Mouse (Mus musculus): ENCODE measurements around the gene Slc1a7. TPM values are rescaled to one million over a fixed set of nuclear protein-coding genes. Genes with fewer than 3 reads are reported as not detected.

Gene Slc1a7
- polyA plus RNA-seq, 1 experiment from 2014 or later, result 0.10 TPM

- TF ChIP-seq CTCF (IDR thresholded peaks at IDR 0.05; ENCODE audit: low read depth) (no peak), EP300 (optimal IDR thresholded peaks at IDR 0.05) (no peak)
- WGBS, result 78% methylated on average over 5 of the region's 5 CpGs
- Histone ChIP-seq H3K9me3 (ENCODE audit: control insufficient read depth, low read length) (no peaks in the 10 kb centered on the region), H3K9ac (ENCODE audit: low read length) (no peak overlapping the region), H3K4me2 (replicated peaks; ENCODE audit: low read depth) (no peak overlapping the region), H3K4me3 (ENCODE audit: low read depth, low read length) (no peak overlapping the region), H3K4me1 (replicated peaks; ENCODE audit: control insufficient read depth, insufficient read depth) (0 out of 2 replicates have a peak, but pooled peaks cover 4% of the 10 kb centered on the region), H3K27ac (replicated peaks) (no peak overlapping the region), H3K36me3 (ENCODE audit: control insufficient read depth, insufficient read depth, low read length) (no peaks in the 10 kb centered on the region), H3K27me3 (ENCODE audit: control insufficient read depth, insufficient read depth, low read length) (no peaks in the 10 kb centered on the region)
- no peak for ATAC-seq (ENCODE audit: low FRiP score, low TSS enrichment)
- no peak for DNase-seq (ENCODE audit: low spot score)
Observed at GRCm38 (mm10) chr4:107990818-107991217, 22.7 kb downstream of the Slc1a7 start.

GRCm38 (mm10) chr4:107991879-107992278 lies 23.7 kb downstream of the Slc1a7 start:
- Histone ChIP-seq H3K4me1 (replicated peaks; ENCODE audit: control insufficient read depth, insufficient read depth) (0 out of 2 replicates have a peak, but pooled peaks cover 4% of the 10 kb centered on the region), H3K4me3 (ENCODE audit: low read depth, low read length) (no peak overlapping the region), H3K36me3 (ENCODE audit: control insufficient read depth, insufficient read depth, low read length) (no peaks in the 10 kb centered on the region), H3K9me3 (ENCODE audit: control insufficient read depth, low read length) (no peaks in the 10 kb centered on the region), H3K4me2 (replicated peaks; ENCODE audit: low read depth) (no peak overlapping the region), H3K9ac (ENCODE audit: low read length) (no peak overlapping the region), H3K27me3 (ENCODE audit: control insufficient read depth, insufficient read depth, low read length) (no peaks in the 10 kb centered on the region), H3K27ac (replicated peaks) (no peak overlapping the region)
- DNase-seq (ENCODE audit: low spot score) (no peak), ATAC-seq (ENCODE audit: low FRiP score, low TSS enrichment) (peak; percentile 63)
- TF ChIP-seq EP300 (optimal IDR thresholded peaks at IDR 0.05), result peak; percentile 77
- TF ChIP-seq CTCF (IDR thresholded peaks at IDR 0.05; ENCODE audit: low read depth), result no peak
- 16% methylated on average over 6 of the region's 6 CpGs for WGBS

- no peaks in the 10 kb centered on the region for H3K27me3 ChIP-seq (ENCODE audit: control insufficient read depth, insufficient read depth, low read length)
- no peaks in the 10 kb centered on the region for H3K36me3 ChIP-seq (ENCODE audit: control insufficient read depth, insufficient read depth, low read length)
- H3K4me2 ChIP-seq (replicated peaks; ENCODE audit: low read depth), result no peak overlapping the region
- no peak overlapping the region for H3K9ac ChIP-seq (ENCODE audit: low read length)
- no peaks in the 10 kb centered on the region for H3K9me3 ChIP-seq (ENCODE audit: control insufficient read depth, low read length)
- no peak for TF ChIP-seq CTCF (IDR thresholded peaks at IDR 0.05; ENCODE audit: low read depth)
- no peak for TF ChIP-seq EP300 (optimal IDR thresholded peaks at IDR 0.05)
- 0 out of 2 replicates have a peak, but pooled peaks cover 4% of the 10 kb centered on the region for H3K4me1 ChIP-seq (replicated peaks; ENCODE audit: control insufficient read depth, insufficient read depth)
- H3K4me3 ChIP-seq (ENCODE audit: low read depth, low read length), result no peak overlapping the region
- ATAC-seq (ENCODE audit: low FRiP score, low TSS enrichment) (no peak), DNase-seq (ENCODE audit: low spot score) (no peak)
- WGBS, result 83% methylated on average over 6 of the region's 6 CpGs
- no peak overlapping the region for H3K27ac ChIP-seq (replicated peaks)
Observed at GRCm38 (mm10) chr4:107995011-107995410, 26.9 kb downstream of the Slc1a7 start.

- Histone ChIP-seq H3K4me3 (ENCODE audit: low read depth, low read length) (no peak overlapping the region), H3K4me2 (replicated peaks; ENCODE audit: low read depth) (no peak overlapping the region), H3K4me1 (replicated peaks; ENCODE audit: control insufficient read depth, insufficient read depth) (0 out of 2 replicates have a peak, but pooled peaks cover 4% of the 10 kb centered on the region), H3K36me3 (ENCODE audit: control insufficient read depth, insufficient read depth, low read length) (no peaks in the 10 kb centered on the region), H3K9ac (ENCODE audit: low read length) (no peak overlapping the region), H3K9me3 (ENCODE audit: control insufficient read depth, low read length) (no peaks in the 10 kb centered on the region), H3K27ac (replicated peaks) (peak overlapping the region; percentile 40; the same call in 1 of the 2 replicates), H3K27me3 (ENCODE audit: control insufficient read depth, insufficient read depth, low read length) (no peaks in the 10 kb centered on the region)
- ATAC-seq (ENCODE audit: low FRiP score, low TSS enrichment) (no peak), DNase-seq (ENCODE audit: low spot score) (no peak)
- WGBS, result 79% methylated on average over 6 of the region's 6 CpGs
- no peak for TF ChIP-seq EP300 (optimal IDR thresholded peaks at IDR 0.05)
- TF ChIP-seq CTCF (IDR thresholded peaks at IDR 0.05; ENCODE audit: low read depth), result no peak
Observed at GRCm38 (mm10) chr4:107995727-107996126, 27.6 kb downstream of the Slc1a7 start.

- Histone ChIP-seq H3K9ac (ENCODE audit: low read length) (no peak overlapping the region), H3K36me3 (ENCODE audit: control insufficient read depth, insufficient read depth, low read length) (no peaks in the 10 kb centered on the region), H3K27me3 (ENCODE audit: control insufficient read depth, insufficient read depth, low read length) (no peaks in the 10 kb centered on the region), H3K4me2 (replicated peaks; ENCODE audit: low read depth) (no peak overlapping the region), H3K4me3 (ENCODE audit: low read depth, low read length) (no peak overlapping the region), H3K4me1 (replicated peaks; ENCODE audit: control insufficient read depth, insufficient read depth) (0 out of 2 replicates have a peak, but pooled peaks cover 3% of the 10 kb centered on the region), H3K27ac (replicated peaks) (0 out of 2 replicates have a peak overlapping the region, but pooled peaks have one; percentile 18), H3K9me3 (ENCODE audit: control insufficient read depth, low read length) (no peaks in the 10 kb centered on the region)
- ATAC-seq (ENCODE audit: low FRiP score, low TSS enrichment) (peak; percentile 62; the same call in 1 of the 2 replicates), DNase-seq (ENCODE audit: low spot score) (no peak)
- TF ChIP-seq EP300 (optimal IDR thresholded peaks at IDR 0.05), result no peak
- no peak for TF ChIP-seq CTCF (IDR thresholded peaks at IDR 0.05; ENCODE audit: low read depth)
- WGBS, result 53% methylated on average over 9 of the region's 9 CpGs
Observed at GRCm38 (mm10) chr4:107996418-107996986, 28.4 kb downstream of the Slc1a7 start.

GRCm38 (mm10) chr4:107998641-107999332 lies 30.7 kb downstream of the Slc1a7 start:
- H3K9me3 ChIP-seq (ENCODE audit: control insufficient read depth, low read length), result no peaks in the 10 kb centered on the region
- H3K27me3 ChIP-seq (ENCODE audit: control insufficient read depth, insufficient read depth, low read length), result no peaks in the 10 kb centered on the region
- no peaks in the 10 kb centered on the region for H3K36me3 ChIP-seq (ENCODE audit: control insufficient read depth, insufficient read depth, low read length)
- DNase-seq (ENCODE audit: low spot score) (no peak), ATAC-seq (ENCODE audit: low FRiP score, low TSS enrichment) (no peak)
- H3K9ac ChIP-seq (ENCODE audit: low read length), result no peak overlapping the region
- H3K4me1 ChIP-seq (replicated peaks; ENCODE audit: control insufficient read depth, insufficient read depth), result no peaks in the 10 kb centered on the region
- 23% methylated on average over 11 of the region's 11 CpGs for WGBS
- TF ChIP-seq EP300 (optimal IDR thresholded peaks at IDR 0.05) (no peak), CTCF (IDR thresholded peaks at IDR 0.05; ENCODE audit: low read depth) (no peak)
- no peak overlapping the region for H3K4me3 ChIP-seq (ENCODE audit: low read depth, low read length)
- peak overlapping the region; percentile 18; the same call in 1 of the 2 replicates for H3K27ac ChIP-seq (replicated peaks)
- H3K4me2 ChIP-seq (replicated peaks; ENCODE audit: low read depth), result no peak overlapping the region
